ENCODE assay signal across 31 mouse cellular contexts in the genomic region with DNA sequence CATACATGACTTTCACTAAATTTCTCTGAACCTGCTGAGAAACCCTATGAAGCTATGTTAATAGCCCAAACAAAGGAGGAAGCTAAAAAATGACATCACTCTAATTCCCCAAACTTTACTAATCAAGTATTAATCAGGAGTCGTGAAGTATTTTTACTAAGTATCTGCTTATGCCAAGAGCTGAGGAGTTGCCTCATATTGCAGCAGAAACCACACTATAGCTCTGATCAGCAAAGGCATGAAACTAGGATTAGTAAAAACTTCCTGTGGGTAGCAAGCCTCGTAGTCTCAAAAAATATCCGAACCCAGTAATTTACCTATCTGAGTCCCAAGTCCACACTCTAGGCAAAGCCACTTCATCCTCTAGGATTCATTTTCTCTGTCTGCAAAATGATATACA. TPM values are rescaled to one million over a fixed set of nuclear protein-coding genes. Genes with fewer than 3 reads are reported as not detected.
"Had no signal": no experiment of that assay in that cellular context is flagged by ENCODE, and none has a peak within 500 bp of the region (broad histone marks: within the 10 kb centered on the region; RNA-seq: fewer than 3 reads in every experiment).

No protein-coding gene starts in this region.

- H3K36me3 ChIP-seq: limb, embryonic 10.5 days; limb, embryonic 12.5 days; limb, embryonic 13.5 days; limb, embryonic 15.5 days; liver, embryonic 12.5 days; liver, embryonic 13.5 days; liver, embryonic 15.5 days; lung, embryonic 15.5 days; midbrain, embryonic 10.5 days; midbrain, embryonic 12.5 days; midbrain, embryonic 13.5 days; midbrain, embryonic 15.5 days had no signal

- DNase-seq: left cerebral cortex, postnatal 4 days; liver; liver, embryonic 13.5 days; liver, postnatal 0 days; lung, adult 18-20 months; lung, adult 2 months; lung, embryonic 14.5 days; lung, postnatal 10 days; lung, postnatal 14 days; lung, postnatal 36 days; lung, postnatal 4 days; midbrain, embryonic 14.5 days had no signal

- ATAC-seq: liver, embryonic 12.5 days; liver, postnatal 0 days; lung, postnatal 0 days; midbrain, embryonic 13.5 days; midbrain, embryonic 15.5 days; midbrain, embryonic 16.5 days had no signal

- H3K27me3 ChIP-seq: limb, embryonic 12.5 days; limb, embryonic 15.5 days; liver, embryonic 12.5 days; liver, embryonic 13.5 days; liver, embryonic 15.5 days; lung, embryonic 15.5 days; megakaryocyte, embryonic 14.5 days; midbrain, embryonic 12.5 days; midbrain, embryonic 13.5 days; midbrain, embryonic 15.5 days had no signal

- H3K4me3 ChIP-seq: left cerebral cortex, adult 2 months; limb, embryonic 10.5 days; limb, embryonic 12.5 days; limb, embryonic 13.5 days; limb, embryonic 15.5 days; liver, embryonic 12.5 days; liver, embryonic 13.5 days; liver, embryonic 15.5 days; lung, embryonic 15.5 days; megakaryocyte, embryonic 14.5 days; midbrain, embryonic 10.5 days; midbrain, embryonic 12.5 days; midbrain, embryonic 13.5 days; midbrain, embryonic 15.5 days had no signal

- H3K4me2 ChIP-seq: limb, embryonic 12.5 days; limb, embryonic 13.5 days; limb, embryonic 15.5 days; liver, embryonic 11.5 days; liver, embryonic 12.5 days; liver, embryonic 13.5 days; liver, embryonic 15.5 days; lung, embryonic 14.5 days; lung, embryonic 15.5 days; midbrain, embryonic 11.5 days; midbrain, embryonic 12.5 days; midbrain, embryonic 13.5 days; midbrain, embryonic 15.5 days had no signal

RNA-seq across cellular contexts. Expression of a gene that starts 55.5 kb away (rescaled TPM):
- total RNA-seq: monocyte, adult 5-6 weeks had no signal
- polyA plus RNA-seq: macrophage had no signal
